Mouse (Mus musculus) liver, embryonic 14.5 days (tissue): ENCODE measurements around the gene Bcl2.

ENCODE experiments used
- CTCF ChIP-seq: IDR thresholded peaks from 2 replicates; pipeline ENCODE4 v1.5.1; 2016; ENCODE audit warnings: antibody characterized with exemption, low read depth, control low read depth
- EP300 ChIP-seq: IDR thresholded peaks from 2 replicates; pipeline ENCODE4 v1.6.1; 2016; ENCODE audit warnings: antibody characterized with exemption, low read depth

- TF ChIP-seq CTCF, result no peak
- TF ChIP-seq EP300, result no peak
These were observed 82.1 kb downstream of the Bcl2 start for GRCm38 (mm10) chr1:106631869-106632463.
